Mouse (Mus musculus): ENCODE measurements around the gene Epha4.

Epha4 gene

DNA sequence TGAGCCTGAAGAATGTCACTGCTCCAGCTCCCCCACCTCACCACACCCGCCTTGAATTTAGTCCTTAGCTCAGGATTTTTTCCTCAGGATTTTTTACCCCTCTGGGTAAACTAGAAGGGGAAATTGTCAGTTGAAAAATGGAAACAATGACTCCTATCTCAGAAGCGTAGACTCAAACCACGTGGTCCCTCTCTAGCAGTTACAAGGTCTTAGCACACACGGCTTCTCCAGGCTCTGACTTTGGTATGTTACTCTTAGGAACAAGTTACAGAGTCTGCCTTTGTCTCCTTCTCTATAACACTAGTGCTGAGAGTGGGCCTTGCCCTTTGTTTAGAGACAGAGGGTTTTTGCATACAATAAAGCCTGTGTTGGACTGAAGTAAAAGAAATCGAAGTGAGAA is 175.2 kb downstream of the Epha4 start:
- no peak for DNase-seq (ENCODE audit: extremely low read depth, low read depth, low spot score)

DNA sequence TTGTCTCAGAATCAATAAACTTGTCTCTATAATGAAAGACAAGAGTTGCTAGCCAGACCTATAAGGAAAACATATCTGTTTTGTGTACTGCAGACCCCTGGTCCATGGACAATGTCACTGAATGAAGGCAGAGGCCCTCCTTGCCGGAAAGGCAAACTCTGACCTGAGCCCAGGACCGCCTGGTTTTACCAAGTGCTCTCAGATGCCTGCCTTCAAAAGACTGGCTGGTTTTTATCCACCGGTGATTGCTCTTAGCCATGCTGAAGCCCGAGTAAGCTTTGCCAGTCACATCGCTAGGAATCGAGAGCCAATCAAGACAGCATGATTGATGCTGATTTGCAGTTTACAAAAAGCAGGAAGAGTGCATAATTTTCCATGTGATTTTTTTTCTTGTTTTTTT is 176.5 kb downstream of the Epha4 start:
- DNase-seq (ENCODE audit: extremely low read depth, low read depth, low spot score) = no peak

DNA sequence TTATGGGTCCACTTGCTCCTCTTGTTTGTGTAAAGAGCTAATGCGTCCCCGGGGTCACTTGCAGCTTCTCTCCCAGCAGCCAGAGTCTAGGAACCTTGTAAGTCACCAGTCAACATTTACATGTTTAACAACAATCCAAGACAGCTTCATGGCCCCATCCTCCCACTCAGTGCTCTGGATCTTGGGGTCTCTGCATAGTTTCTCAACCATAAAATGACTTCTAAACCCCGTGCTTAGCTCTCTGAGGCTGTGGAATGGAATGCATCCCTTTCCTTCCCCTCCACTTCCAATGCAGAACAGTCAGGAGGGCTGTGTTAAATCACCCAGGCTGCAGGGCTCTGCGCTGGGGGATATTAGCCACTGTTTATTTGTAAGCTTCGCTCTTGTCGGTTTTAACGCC is 178.0 kb downstream of the Epha4 start:
- DNase-seq (ENCODE audit: extremely low read depth, low read depth, low spot score) = no peak

DNA sequence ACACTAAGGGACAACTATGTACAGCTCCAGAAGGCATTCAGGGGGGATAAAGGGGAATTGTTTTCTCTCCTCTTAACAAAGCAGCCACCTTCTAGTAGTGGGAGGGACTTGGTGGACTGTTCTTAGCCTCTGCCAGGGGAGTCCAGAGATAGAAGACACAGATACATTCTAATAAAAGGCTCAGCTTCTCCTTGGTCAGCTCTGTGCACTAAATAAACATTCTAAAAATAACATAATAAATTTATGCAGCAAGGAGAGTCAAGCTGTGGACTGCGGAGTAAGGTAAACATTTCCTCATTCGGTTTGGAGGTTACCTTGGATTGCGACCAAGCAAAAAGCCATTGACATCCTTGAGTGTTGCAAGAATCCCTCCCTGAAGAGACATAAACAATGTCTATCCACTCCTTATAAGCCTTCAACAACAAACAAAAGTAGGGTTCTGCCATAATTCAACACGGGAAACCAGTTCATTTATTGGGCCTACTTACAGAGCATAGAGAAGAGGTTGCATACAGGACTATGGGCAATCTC is 196.2 kb downstream of the Epha4 start:
- peak; percentile 30 for DNase-seq (ENCODE audit: extremely low read depth, low read depth, low spot score)
